Comparison of ENCODE assay signal across 13 mouse cellular contexts in genomic region chr6:71269686-71270050, GRCm38 (mm10). TPM values are rescaled to one million over a fixed set of nuclear protein-coding genes. Genes with fewer than 3 reads are reported as not detected.
A peak's percentile ranks its signal among the peaks of the same experiment; 100 is the strongest.
DNase-seq lines count a peak whose midpoint lies in the region; ATAC-seq and TF ChIP-seq lines count a peak whose summit lies in the region.
"Not testable (repeated sequence)": the region's sequence is repeated elsewhere in the genome, so short reads cannot be mapped to it uniquely, and the experiment has no call there.
"Had no signal": no experiment of that assay in that cellular context is flagged by ENCODE, and none has a peak within 500 bp of the region (broad histone marks: within the 10 kb centered on the region; RNA-seq: fewer than 3 reads in every experiment).

No protein-coding gene starts in this region.

- not testable (repeated sequence) for H3K36me3 ChIP-seq in ES-Bruce4 (ENCODE audit: control insufficient read depth, insufficient read depth, low read length, poor library complexity, severe bottlenecking); heart, embryonic 12.5 days; heart, embryonic 16.5 days (ENCODE audit: control insufficient read depth, insufficient read depth); intestine, embryonic 16.5 days (ENCODE audit: control insufficient read depth, insufficient read depth, low read length); macrophage (ENCODE audit: inconsistent target)

- TF ChIP-seq CTCF in ES-Bruce4 (IDR thresholded peaks at IDR 0.05; ENCODE audit: low read depth, low read length) = not testable (repeated sequence)

- H3K4me1 ChIP-seq in ES-Bruce4 (ENCODE audit: control insufficient read depth, insufficient read depth, low read length) = not testable (repeated sequence)
- H3K4me1 ChIP-seq in heart, embryonic 12.5 days (replicated peaks) = peaks cover 27% of the 10 kb centered on the region
- peaks cover 26% of the 10 kb centered on the region for H3K4me1 ChIP-seq in heart, embryonic 16.5 days (ENCODE audit: control insufficient read depth, insufficient read depth, low read length)
- peaks cover 15% of the 10 kb centered on the region for H3K4me1 ChIP-seq in intestine, embryonic 16.5 days (ENCODE audit: control insufficient read depth, insufficient read depth, low read length)

- peak; percentile 3 for DNase-seq in cerebellum, adult 11 months
- DNase-seq in heart, adult 11 months = peak; percentile 90

- H3K27me3 ChIP-seq in ES-Bruce4 (ENCODE audit: control insufficient read depth, insufficient read depth, low read length, poor library complexity, severe bottlenecking); heart, embryonic 12.5 days (replicated peaks); heart, embryonic 16.5 days (ENCODE audit: control insufficient read depth, insufficient read depth, low read length); intestine, embryonic 16.5 days (replicated peaks; ENCODE audit: control insufficient read depth, insufficient read depth, low read length): not testable (repeated sequence)

- H3K9ac ChIP-seq in ES-Bruce4 (ENCODE audit: low read depth, poor library complexity, severe bottlenecking) = peak overlapping the region; percentile 56
- H3K9ac ChIP-seq in heart, embryonic 12.5 days; intestine, embryonic 16.5 days (ENCODE audit: low read depth, low read length): not testable (repeated sequence)
- H3K9ac ChIP-seq in heart, embryonic 16.5 days (ENCODE audit: low read length) = peak overlapping the region; percentile 46

- H3K27ac ChIP-seq in ES-Bruce4 (ENCODE audit: insufficient read depth, low read length) (peak overlapping the region; percentile 59), macrophage (peak overlapping the region; percentile 92; the same call in 1 of the 2 replicates)
- H3K27ac ChIP-seq in heart, embryonic 12.5 days (ENCODE audit: poor library complexity, severe bottlenecking) = peak overlapping the region; percentile 98
- peak overlapping the region; percentile 99 for H3K27ac ChIP-seq in heart, embryonic 16.5 days (ENCODE audit: low read length)
- H3K27ac ChIP-seq in intestine, embryonic 16.5 days (ENCODE audit: low read length) = peak overlapping the region; percentile 41; the same call in 1 of the 2 replicates

- H3K9me3 ChIP-seq in ES-Bruce4 (replicated peaks; ENCODE audit: control insufficient read depth, insufficient read depth, low read length, poor library complexity, severe bottlenecking); heart, embryonic 12.5 days (replicated peaks); heart, embryonic 16.5 days (replicated peaks; ENCODE audit: control insufficient read depth, low read length); intestine, embryonic 16.5 days (ENCODE audit: control insufficient read depth, low read length): not testable (repeated sequence)

- H3K4me3 ChIP-seq in ES-Bruce4 (ENCODE audit: low read depth, low read length); heart, embryonic 12.5 days; heart, embryonic 16.5 days (ENCODE audit: low read length); intestine, embryonic 16.5 days (ENCODE audit: low read length); macrophage (ENCODE audit: inconsistent target): not testable (repeated sequence)

- TF ChIP-seq EP300 in ES-Bruce4 (IDR thresholded peaks at IDR 0.05; ENCODE audit: insufficient read depth, low read depth, low read length) = not testable (repeated sequence)

- ATAC-seq in heart, embryonic 12.5 days (ENCODE audit: insufficient number of reproducible peaks, low FRiP score); heart, embryonic 16.5 days (replicated peaks; ENCODE audit: extremely low read depth, insufficient read depth, low FRiP score); intestine, embryonic 16.5 days: not testable (repeated sequence)

- peaks cover 29% of the 10 kb centered on the region for H3K79me2 ChIP-seq in macrophage (ENCODE audit: inconsistent target)

- TF ChIP-seq POLR2A in ES-Bruce4 (IDR thresholded peaks at IDR 0.05; ENCODE audit: insufficient read depth, low read length) = not testable (repeated sequence)

- 90% methylated on average over 6 of the region's 6 CpGs for WGBS in heart, embryonic 12.5 days
- 86% methylated on average over 6 of the region's 6 CpGs for WGBS in heart, embryonic 16.5 days
- WGBS in intestine, embryonic 16.5 days = 97% methylated on average over 6 of the region's 6 CpGs
- 100% methylated on average over 3 of the region's 6 CpGs for WGBS in macrophage (ENCODE audit: missing documents)

- 0 out of 2 replicates have a peak overlapping the region, but pooled peaks have one; percentile 1 for H3K4me2 ChIP-seq in heart, embryonic 12.5 days
- peak overlapping the region; percentile 37; the same call in 1 of the 2 replicates for H3K4me2 ChIP-seq in heart, embryonic 16.5 days (ENCODE audit: low read depth, low read length)
- H3K4me2 ChIP-seq in intestine, embryonic 16.5 days (ENCODE audit: low read depth, low read length) = not testable (repeated sequence)

RNA-seq across cellular contexts. Expression of gene Krcc1, which starts 1.8 kb away (rescaled TPM):
- polyA plus RNA-seq in ES-Bruce4 (2011; ENCODE audit: insufficient read depth, insufficient read length, low read depth, missing spikeins) (53.7 and 59.1 TPM in 2 replicates), macrophage (2018) (102 to 223 TPM (median 117 TPM) in 3 replicates)
- 54.6 and 59.1 TPM in 2 replicates for polyA plus RNA-seq in heart, embryonic 12.5 days (2016; fragmentation: Nextera tagmentation; extraction: Ambion mirVana)
- 61.5 and 69.2 TPM in 2 replicates for polyA plus RNA-seq in heart, embryonic 16.5 days (2015; fragmentation: Nextera tagmentation; extraction: Ambion mirVana)
- polyA plus RNA-seq in intestine, embryonic 16.5 days (2015; fragmentation: Nextera tagmentation; extraction: Ambion mirVana) = 70.8 and 72.0 TPM in 2 replicates
- total RNA-seq in macrophage (2018; cell fraction: chromatin; rRNA removed) = 100 to 1,000 TPM in 5 of 26 experiments, 10 to 100 TPM in 21; 20.3 to 134 (median 75.3) TPM
- total RNA-seq in macrophage (2018; cell fraction: cytosol; rRNA removed) = 100 to 1,000 TPM in 21 of 26 experiments, 10 to 100 TPM in 5; 82.9 to 143 (median 109) TPM
- total RNA-seq in macrophage (2018; cell fraction: nucleus; rRNA removed) = 100 to 1,000 TPM in 11 of 26 experiments, 10 to 100 TPM in 15; 51.7 to 138 (median 94.1) TPM

RNA-seq across cellular contexts. Expression of gene Smyd1, which starts 52.4 kb away (rescaled TPM):
- polyA plus RNA-seq in ES-Bruce4 (2011; ENCODE audit: insufficient read depth, insufficient read length, low read depth, missing spikeins) (0.42 and 0.61 TPM in 2 replicates), macrophage (2018) (not detected in 3 replicates)
- polyA plus RNA-seq in heart, embryonic 12.5 days (2016; fragmentation: Nextera tagmentation; extraction: Ambion mirVana) = 110 and 113 TPM in 2 replicates
- polyA plus RNA-seq in heart, embryonic 16.5 days (2015; fragmentation: Nextera tagmentation; extraction: Ambion mirVana) = 118 and 136 TPM in 2 replicates
- 0.34 and 0.36 TPM in 2 replicates for polyA plus RNA-seq in intestine, embryonic 16.5 days (2015; fragmentation: Nextera tagmentation; extraction: Ambion mirVana)
- total RNA-seq in macrophage (2018; cell fraction: chromatin; rRNA removed) = 1 to 10 TPM in 1 of 26 experiments, under 1 TPM in 2, not detected in 23; 0.25 to 3.3 (median 0.66) TPM
- total RNA-seq in macrophage (2018; cell fraction: cytosol; rRNA removed) = under 1 TPM in 5 of 26 experiments, not detected in 21; 0.04 to 0.36 (median 0.19) TPM
- under 1 TPM in 3 of 26 experiments, not detected in 23; 0.14 to 0.93 (median 0.15) TPM for total RNA-seq in macrophage (2018; cell fraction: nucleus; rRNA removed)

RNA-seq across cellular contexts. Expression of gene Cd8b1, which starts 52.9 kb away (rescaled TPM):
- polyA plus RNA-seq in ES-Bruce4 (2011; ENCODE audit: insufficient read depth, insufficient read length, low read depth, missing spikeins) (not detected in 2 replicates), macrophage (2018) (0.16 TPM in 1 of 3 replicates, not detected in the others)
- polyA plus RNA-seq in heart, embryonic 12.5 days (2016; fragmentation: Nextera tagmentation; extraction: Ambion mirVana) = not detected in 2 replicates
- 3.0 and 17.6 TPM in 2 replicates for polyA plus RNA-seq in heart, embryonic 16.5 days (2015; fragmentation: Nextera tagmentation; extraction: Ambion mirVana)
- not detected in 2 replicates for polyA plus RNA-seq in intestine, embryonic 16.5 days (2015; fragmentation: Nextera tagmentation; extraction: Ambion mirVana)
- total RNA-seq in macrophage (2018; cell fraction: chromatin; rRNA removed) = not detected
- not detected for total RNA-seq in macrophage (2018; cell fraction: cytosol; rRNA removed)
- total RNA-seq in macrophage (2018; cell fraction: nucleus; rRNA removed) = not detected
- total RNA-seq: gastrocnemius, postnatal 14 days had no signal
- polyA plus RNA-seq: forebrain, embryonic 12.5 days; forebrain, embryonic 16.5 days; frontal cortex, adult 2 months; hindbrain, embryonic 11.5 days; hindbrain, embryonic 15.5 days had no signal

Comparison
In these comparisons a context has a peak if more than half of its experiments do, and no peak if none do; other contexts are left out.
1. H3K27ac ChIP-seq: peak in every context shown above with its lines; median percentile 99 in heart, embryonic 16.5 days; 98 in heart, embryonic 12.5 days; 92 in macrophage; 59 in ES-Bruce4; 41 in intestine, embryonic 16.5 days.
2. RNA of gene Smyd1, which starts 52.4 kb away (polyA plus RNA-seq): 118 to 136 TPM in heart, embryonic 16.5 days and 110 to 113 TPM in heart, embryonic 12.5 days; 0.42 to 0.61 TPM in ES-Bruce4, 0.34 to 0.36 TPM in intestine, embryonic 16.5 days and not detected in macrophage; every median in the first group is over 10 times any median in the second.